Mouse (Mus musculus): ENCODE results near the gene Gbp6. TPM values are rescaled to one million over a fixed set of nuclear protein-coding genes. Genes with fewer than 3 reads are reported as not detected.

Gbp6 gene
- total RNA-seq, 2 experiments from 2014 or later = 1.3 TPM; not detected in 1

Other genes starting within 250 kb of the Gbp6 start
- 0.63 TPM in 1 of 2 replicates, not detected in the other for gene Gbp9, start 154.2 kb downstream of the Gbp6 start, total RNA-seq (2015; ENCODE audit: low replicate concordance)
- 2.0 TPM in 1 of 2 replicates, not detected in the other for gene Gbp9, start 154.2 kb downstream of the Gbp6 start, total RNA-seq (2017; ENCODE audit: low replicate concordance)
- gene Gbp8, start 154.2 kb downstream of the Gbp6 start, total RNA-seq (2015; ENCODE audit: low replicate concordance) = 1.2 and 4.8 TPM in 2 replicates
- 2.9 and 5.5 TPM in 2 replicates for gene Gbp8, start 154.2 kb downstream of the Gbp6 start, total RNA-seq (2017; ENCODE audit: low replicate concordance)
- not detected in 2 replicates for gene Gbp4, start 154.1 kb downstream of the Gbp6 start, total RNA-seq (2015; ENCODE audit: low replicate concordance)
- gene Gbp4, start 154.1 kb downstream of the Gbp6 start, total RNA-seq (2017; ENCODE audit: low replicate concordance) = not detected in 2 replicates
- gene Gbp10, start 54.2 kb downstream of the Gbp6 start, total RNA-seq (2015; ENCODE audit: low replicate concordance) = not detected in 2 replicates
- gene Gbp10, start 54.2 kb downstream of the Gbp6 start, total RNA-seq (2017; ENCODE audit: low replicate concordance) = not detected in 2 replicates
- not detected in 2 replicates for gene Gm43302, start within 50 bp of the Gbp6 start, total RNA-seq (2015; ENCODE audit: low replicate concordance)
- not detected in 2 replicates for gene Gm43302, start within 50 bp of the Gbp6 start, total RNA-seq (2017; ENCODE audit: low replicate concordance)
- gene Lrrc8b, start 122.1 kb upstream of the Gbp6 start, total RNA-seq (2015; ENCODE audit: low replicate concordance) = 1.7 and 4.0 TPM in 2 replicates
- gene Lrrc8b, start 122.1 kb upstream of the Gbp6 start, total RNA-seq (2017; ENCODE audit: low replicate concordance) = 1.2 and 2.0 TPM in 2 replicates
- 16.7 and 24.6 TPM in 2 replicates for gene Lrrc8c, start 225.7 kb upstream of the Gbp6 start, total RNA-seq (2015; ENCODE audit: low replicate concordance)
- gene Lrrc8c, start 225.7 kb upstream of the Gbp6 start, total RNA-seq (2017; ENCODE audit: low replicate concordance) = 5.9 and 9.4 TPM in 2 replicates